Mouse (Mus musculus) neural tube, embryonic 13.5 days (tissue): ENCODE results near the gene Il6st. TPM values are rescaled to one million over a fixed set of nuclear protein-coding genes. Genes with fewer than 3 reads are reported as not detected.

Experiments used
- ATAC-seq: fragments of 200-750 bp; cut with Nextera tagmentation; 2 replicates; pipeline ENCODE4 v1.8.0; 2017; ENCODE audit warnings: low read depth, mild to moderate bottlenecking, moderate TSS enrichment, moderate library complexity
- H3K27ac ChIP-seq: fragments of 300-500 bp; sonication (generic); replicated peaks from 2 replicates; pipeline ENCODE4 v1.5.1; 2015; ENCODE audit warnings: moderate library complexity, mild to moderate bottlenecking, inconsistent platforms
- H3K27me3 ChIP-seq: fragments of 300-500 bp; sonication (generic); 2 replicates; pipeline ENCODE4 v1.6.1; 2015; ENCODE audit warnings: mild to moderate bottlenecking, inconsistent platforms
- H3K36me3 ChIP-seq: fragments of 300-500 bp; sonication (generic); 2 replicates; pipeline ENCODE4 v1.6.1; 2015; ENCODE audit warnings: mild to moderate bottlenecking, inconsistent platforms
- H3K4me1 ChIP-seq: fragments of 300-500 bp; sonication (generic); replicated peaks from 2 replicates; pipeline ENCODE4 v1.6.1; 2015; ENCODE audit warnings: inconsistent platforms
- H3K4me2 ChIP-seq: fragments of 300-500 bp; sonication (generic); 2 replicates; pipeline ENCODE4 v1.6.1; 2015; ENCODE audit warnings: inconsistent platforms, mild to moderate bottlenecking, moderate library complexity
- H3K4me3 ChIP-seq: fragments of 300-500 bp; sonication (generic); 2 replicates; pipeline ENCODE4 v1.5.1; 2015; ENCODE audit warnings: mild to moderate bottlenecking, inconsistent platforms
- H3K9ac ChIP-seq: fragments of 300-500 bp; sonication (generic); 2 replicates; pipeline ENCODE4 v1.6.1; 2015; ENCODE audit warnings: moderate library complexity, mild to moderate bottlenecking, inconsistent platforms
- H3K9me3 ChIP-seq: fragments of 300-500 bp; sonication (generic); 2 replicates; pipeline ENCODE4 v1.6.1; 2016; ENCODE audit warnings: inconsistent platforms
- WGBS: fragments of 180-500 bp; shearing (Covaris S2); methylation state at CpG from one replicate; pipeline ENCODE4 v1.1.7; 2015; 5-methylcytosine and 5-hydroxymethylcytosine counted together
- polyA plus RNA-seq: library from polyadenylated mRNA; unstranded; fragments of >200 nt; fragmentation: Nextera tagmentation; extraction: Ambion mirVana; gene quantifications from 2 replicates; pipeline ENCODE4 v1.2.1, GENCODE M21; 2015

Il6st gene
- polyA plus RNA-seq, 1 experiment from 2014 or later, result 26.5 TPM

DNA sequence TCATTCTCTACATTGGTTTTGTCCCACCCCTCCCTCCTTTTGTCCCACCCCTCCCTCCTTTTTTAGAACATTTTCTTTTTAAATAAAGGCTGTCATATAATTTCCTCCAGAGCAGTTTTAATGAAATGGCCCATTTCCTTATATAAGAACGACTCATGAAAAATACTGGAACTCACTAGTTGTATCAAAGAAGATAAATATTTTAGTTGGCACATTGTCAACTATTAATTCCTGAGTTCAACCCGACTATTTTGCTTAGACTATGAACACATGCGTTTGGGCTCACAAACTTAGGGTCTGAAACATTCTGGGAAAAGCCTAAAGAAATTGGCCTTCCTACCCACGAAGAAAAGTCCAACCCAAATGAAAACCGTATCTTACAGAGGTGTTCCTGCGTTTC, 6.5 kb upstream of the Il6st start:
- Histone ChIP-seq H3K27me3 (no peaks in the 10 kb centered on the region), H3K9ac (no peak overlapping the region), H3K4me2 (no peak overlapping the region), H3K4me1 (no peaks in the 10 kb centered on the region), H3K36me3 (no peaks in the 10 kb centered on the region), H3K4me3 (no peak overlapping the region), H3K27ac (no peak overlapping the region), H3K9me3 (no peaks in the 10 kb centered on the region)
- 75% methylated on average over 6 of the region's 6 CpGs for WGBS
- no peak for ATAC-seq

DNA sequence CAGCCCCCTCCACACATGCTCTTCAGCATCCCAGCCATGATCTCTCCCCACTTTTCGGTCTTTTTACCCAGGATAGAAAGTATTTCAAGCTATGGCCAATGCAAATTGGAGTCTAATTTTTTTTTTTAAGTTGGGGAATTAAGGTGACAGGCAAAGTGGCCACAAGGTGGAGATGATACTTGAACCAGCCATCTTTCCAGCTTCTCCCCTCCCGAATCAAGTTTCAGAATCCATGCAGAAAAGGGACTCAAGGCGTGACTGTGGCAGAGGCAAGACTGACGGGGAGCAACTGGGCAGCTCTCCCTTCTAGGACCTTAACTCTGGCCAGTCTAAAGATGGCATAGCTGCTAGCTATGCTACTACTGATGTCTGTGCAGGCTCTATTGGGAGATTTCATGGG, 5.9 kb upstream of the Il6st start:
- H3K9me3 ChIP-seq, result no peaks in the 10 kb centered on the region
- 85% methylated on average over 4 of the region's 4 CpGs for WGBS
- no peak for ATAC-seq

DNA sequence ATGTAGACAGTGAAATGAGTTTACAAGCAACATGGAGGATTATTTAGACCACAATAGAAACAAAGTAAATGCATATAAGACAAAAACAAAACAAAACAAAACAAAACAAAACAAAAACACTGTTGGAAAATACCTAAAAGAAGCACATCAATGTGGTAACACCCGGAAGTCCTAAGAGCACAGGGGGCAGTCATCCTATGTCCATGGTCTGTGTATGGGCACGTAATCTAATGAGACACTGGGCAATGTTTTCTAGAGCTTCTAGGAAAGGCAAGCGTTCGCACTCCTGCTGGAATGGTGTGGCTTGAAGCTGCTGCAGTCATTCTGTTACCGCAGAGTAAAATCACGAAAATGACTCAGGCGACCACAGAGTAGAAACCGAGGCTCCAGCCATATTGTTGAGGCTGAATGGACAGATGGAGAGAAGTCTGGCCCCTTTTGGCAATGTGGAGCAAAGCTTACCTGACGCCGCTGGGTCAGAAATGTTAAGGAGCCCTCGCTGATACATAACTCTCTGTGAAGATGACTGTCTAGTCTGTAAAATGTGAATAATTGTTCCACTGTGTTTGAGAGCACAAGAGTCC, 5.3 kb upstream of the Il6st start:
- Histone ChIP-seq H3K9me3 (no peaks in the 10 kb centered on the region), H3K9ac (no peak overlapping the region), H3K27me3 (no peaks in the 10 kb centered on the region), H3K4me2 (no peak overlapping the region), H3K36me3 (no peaks in the 10 kb centered on the region), H3K4me3 (no peak overlapping the region), H3K27ac (no peak overlapping the region), H3K4me1 (peaks cover 6% of the 10 kb centered on the region)
- ATAC-seq, result no peak
- 92% methylated on average over 11 of the region's 11 CpGs for WGBS

More for the DNA sequence above, 5.9 kb upstream of the Il6st start:
- Histone ChIP-seq H3K36me3 (no peaks in the 10 kb centered on the region), H3K9ac (no peak overlapping the region), H3K4me1 (peaks cover 1% of the 10 kb centered on the region), H3K27me3 (no peaks in the 10 kb centered on the region), H3K4me3 (no peak overlapping the region), H3K4me2 (no peak overlapping the region), H3K27ac (no peak overlapping the region)

DNA sequence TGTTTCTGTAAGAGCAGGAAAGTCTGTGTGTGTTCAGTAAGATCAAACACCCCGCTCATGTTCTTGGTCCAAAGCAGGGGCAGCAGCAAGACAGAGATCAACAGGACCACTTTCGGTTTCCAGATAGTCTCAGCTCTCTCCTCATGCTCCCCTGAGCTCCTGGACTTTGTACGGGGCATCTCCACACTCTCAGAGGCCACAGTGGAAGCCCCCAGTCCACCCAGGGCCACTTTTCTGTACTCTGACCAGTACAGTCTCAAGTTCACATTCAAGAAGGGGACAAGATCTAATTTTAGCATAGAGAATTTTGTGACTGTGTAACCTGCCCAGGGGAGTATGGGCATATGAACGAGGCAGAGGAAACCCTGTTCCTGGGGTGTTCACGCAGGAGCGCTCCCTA, 3.9 kb upstream of the Il6st start:
- Histone ChIP-seq H3K9me3 (no peaks in the 10 kb centered on the region), H3K27me3 (no peaks in the 10 kb centered on the region), H3K36me3 (no peaks in the 10 kb centered on the region), H3K4me3 (no peak overlapping the region), H3K4me1 (peaks cover 11% of the 10 kb centered on the region), H3K27ac (no peak overlapping the region), H3K4me2 (no peak overlapping the region), H3K9ac (no peak overlapping the region)
- no peak for ATAC-seq
- 83% methylated on average over 6 of the region's 6 CpGs for WGBS

DNA sequence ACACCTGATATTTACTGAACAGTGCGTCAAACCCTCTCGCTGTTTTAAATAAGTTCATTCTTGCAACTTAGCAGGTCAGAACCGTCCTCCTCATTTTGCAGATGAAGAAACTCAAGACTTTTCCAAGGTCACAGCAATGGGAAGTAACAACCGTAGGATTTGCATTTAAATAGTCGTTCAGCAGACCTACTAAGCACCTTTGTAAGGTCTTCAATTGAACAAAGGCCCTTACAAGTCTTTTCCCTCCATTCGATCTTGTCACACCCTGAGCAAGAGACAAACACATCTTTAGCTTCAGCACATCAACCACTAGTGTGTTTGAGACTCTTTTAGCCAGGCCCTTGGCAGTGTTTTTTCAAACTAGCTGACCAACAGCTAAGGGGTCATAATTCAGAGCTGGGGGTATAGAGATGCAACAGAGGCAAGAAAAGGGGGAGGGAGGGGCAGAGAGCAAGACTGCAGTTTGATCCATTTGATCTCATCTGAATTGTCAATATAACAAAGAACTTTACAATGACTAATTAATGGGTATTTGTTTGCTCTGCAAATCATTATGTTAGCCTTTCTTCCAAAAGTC, 1.4 kb upstream of the Il6st start:
- Histone ChIP-seq H3K27ac (no peak overlapping the region), H3K4me3 (no peak overlapping the region), H3K4me2 (no peak overlapping the region), H3K9ac (no peak overlapping the region), H3K4me1 (peaks cover 29% of the 10 kb centered on the region), H3K27me3 (no peaks in the 10 kb centered on the region), H3K36me3 (no peaks in the 10 kb centered on the region), H3K9me3 (no peaks in the 10 kb centered on the region)
- 34% methylated on average over 6 of the region's 6 CpGs for WGBS
- ATAC-seq, result no peak

DNA sequence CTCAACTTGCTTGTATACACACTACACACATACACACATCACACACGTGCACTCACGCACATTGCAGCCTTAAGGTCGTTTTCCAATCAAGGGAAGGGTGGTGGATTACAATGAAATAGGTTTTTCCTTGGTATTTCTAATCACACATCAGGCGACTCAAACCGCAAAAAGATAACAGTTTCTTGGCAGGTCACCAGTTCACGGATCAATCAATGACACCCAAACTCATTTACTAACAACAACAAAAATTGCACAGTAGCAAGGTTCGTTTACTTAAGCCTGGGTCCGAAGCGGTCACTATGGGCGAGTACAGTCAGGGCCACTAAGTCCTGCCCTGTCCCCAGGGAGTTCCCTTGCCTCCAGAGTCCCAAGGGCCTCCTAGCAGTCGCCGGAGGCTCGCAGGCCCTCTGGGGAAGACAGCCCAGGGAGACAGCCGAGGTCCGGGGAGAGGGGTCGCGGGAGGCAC, 500 bp upstream of the Il6st start:
- Histone ChIP-seq H3K9me3 (no peaks in the 10 kb centered on the region), H3K4me3 (peak overlapping the region; percentile 84), H3K9ac (peak overlapping the region; percentile 91), H3K27me3 (no peaks in the 10 kb centered on the region), H3K36me3 (no peaks in the 10 kb centered on the region), H3K4me1 (peaks cover 29% of the 10 kb centered on the region), H3K27ac (peak overlapping the region; percentile 78), H3K4me2 (peak overlapping the region; percentile 78)
- WGBS, result 2% methylated on average over 17 of the region's 17 CpGs
- peak; percentile 83 for ATAC-seq

DNA sequence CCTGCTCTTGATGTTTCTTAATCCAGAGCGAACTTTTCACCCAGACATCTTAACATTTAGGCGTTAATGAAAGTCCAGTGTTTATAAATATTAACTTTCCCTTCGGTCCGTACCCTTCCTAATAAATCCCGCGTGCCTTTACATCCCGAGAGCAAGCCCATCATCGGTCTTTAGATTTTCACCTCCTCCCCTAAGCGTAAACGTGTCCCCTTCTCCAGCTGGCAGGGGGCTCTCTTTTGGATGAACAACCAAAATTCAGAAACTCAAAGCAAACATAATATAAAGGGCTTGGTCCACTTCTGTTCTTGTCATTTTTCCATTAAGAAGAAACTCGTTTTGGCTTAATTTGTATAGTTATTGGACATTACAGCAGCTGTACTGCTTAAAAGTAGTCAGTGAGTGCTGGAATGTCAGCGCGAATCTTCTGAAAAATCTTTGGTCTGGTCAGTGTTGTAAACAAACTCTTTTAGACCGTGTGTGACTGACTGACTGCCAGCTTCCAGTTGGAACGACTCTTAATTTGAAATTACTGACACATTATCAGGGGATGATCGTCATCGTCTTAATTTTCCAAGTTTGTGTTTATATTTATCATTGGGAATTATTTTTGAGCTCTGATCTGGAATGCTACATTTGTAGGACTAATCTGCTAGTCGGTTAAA, 887 bp downstream of the Il6st start:
- Histone ChIP-seq H3K27ac (peak overlapping the region; percentile 85; the same call in 1 of the 2 replicates), H3K9me3 (no peaks in the 10 kb centered on the region)
- WGBS, result 8% methylated on average over 18 of the region's 18 CpGs

DNA sequence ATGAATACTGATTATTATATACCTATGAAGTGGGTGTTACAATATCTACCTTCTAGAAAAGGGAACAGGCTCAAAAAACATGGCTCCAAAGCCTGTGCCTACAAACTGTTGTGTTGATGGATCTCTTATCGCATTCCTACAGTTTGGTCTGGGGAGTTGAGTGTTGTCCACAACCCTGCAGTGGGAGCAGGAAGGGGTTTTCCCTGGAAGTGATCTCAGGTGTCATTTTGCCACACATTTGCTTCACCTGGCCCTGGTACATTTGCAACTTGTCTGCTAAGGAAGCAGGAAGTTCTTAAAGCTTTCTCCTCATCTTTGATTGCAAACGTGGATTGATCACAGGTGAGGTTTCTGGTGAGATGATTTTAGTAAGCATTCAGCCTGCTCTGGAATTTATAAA, 1.7 kb downstream of the Il6st start:
- H3K27ac ChIP-seq, result no peak overlapping the region
- 81% methylated on average over 2 of the region's 2 CpGs for WGBS
- H3K9me3 ChIP-seq, result no peaks in the 10 kb centered on the region
- H3K4me1 ChIP-seq, result peaks cover 29% of the 10 kb centered on the region
- H3K4me3 ChIP-seq, result peak overlapping the region; percentile 11; the same call in 1 of the 2 replicates
- ATAC-seq, result no peak
- no peaks in the 10 kb centered on the region for H3K27me3 ChIP-seq
- peak overlapping the region; percentile 78 for H3K4me2 ChIP-seq
- no peaks in the 10 kb centered on the region for H3K36me3 ChIP-seq
- H3K9ac ChIP-seq, result no peak overlapping the region

More for the DNA sequence above, 887 bp downstream of the Il6st start:
- Histone ChIP-seq H3K27me3 (no peaks in the 10 kb centered on the region), H3K4me1 (peaks cover 29% of the 10 kb centered on the region), H3K4me2 (peak overlapping the region; percentile 78), H3K4me3 (peak overlapping the region; percentile 84), H3K9ac (peak overlapping the region; percentile 91), H3K36me3 (no peaks in the 10 kb centered on the region)
- no peak for ATAC-seq

DNA sequence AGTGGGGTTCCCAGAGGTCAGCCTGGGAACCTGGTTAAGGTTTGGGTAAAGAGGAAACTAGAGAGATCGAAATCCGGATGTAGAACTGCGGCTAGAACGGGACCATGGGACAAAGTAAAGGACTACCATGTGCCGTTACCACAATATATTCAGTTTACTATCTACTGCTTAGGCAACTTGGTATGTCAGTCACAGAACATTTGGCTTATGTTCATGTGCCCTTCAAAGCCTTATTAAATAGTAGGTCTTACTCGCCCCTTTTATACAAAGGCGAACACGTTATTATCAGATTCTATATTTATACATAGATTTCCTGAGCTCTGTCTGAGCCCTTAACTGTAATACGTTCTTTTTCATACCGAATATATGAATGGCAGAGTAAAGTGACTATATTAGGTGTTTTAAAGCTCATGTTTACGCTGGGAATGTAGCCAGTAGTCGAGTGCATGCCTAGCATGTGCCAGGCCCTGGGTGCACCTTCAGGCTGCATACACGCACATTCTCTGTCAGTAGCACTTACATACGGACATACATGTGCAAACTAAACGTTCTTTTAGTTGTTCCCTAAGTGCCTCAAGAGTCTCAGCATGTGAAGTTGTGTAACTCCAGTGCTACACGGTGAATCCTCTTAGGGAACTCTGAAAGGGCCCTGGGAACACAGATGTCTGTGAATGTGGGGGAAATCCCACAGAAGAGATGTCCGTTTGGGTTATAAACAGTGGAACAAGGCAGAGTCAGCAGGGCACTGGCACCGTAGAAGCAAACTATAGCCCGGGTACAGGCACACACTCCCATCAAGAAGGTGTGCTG, 2.5 kb downstream of the Il6st start:
- 85% methylated on average over 19 of the region's 19 CpGs for WGBS
- 0 out of 2 replicates have a peak overlapping the region, but pooled peaks have one; percentile 11 for H3K4me3 ChIP-seq
- peak overlapping the region; percentile 78; the same call in 1 of the 2 replicates for H3K4me2 ChIP-seq
- H3K9me3 ChIP-seq, result no peaks in the 10 kb centered on the region
- H3K27me3 ChIP-seq, result no peaks in the 10 kb centered on the region
- H3K4me1 ChIP-seq, result peaks cover 29% of the 10 kb centered on the region
- H3K36me3 ChIP-seq, result no peaks in the 10 kb centered on the region
- no peak for ATAC-seq
- no peak overlapping the region for H3K9ac ChIP-seq
- no peak overlapping the region for H3K27ac ChIP-seq

DNA sequence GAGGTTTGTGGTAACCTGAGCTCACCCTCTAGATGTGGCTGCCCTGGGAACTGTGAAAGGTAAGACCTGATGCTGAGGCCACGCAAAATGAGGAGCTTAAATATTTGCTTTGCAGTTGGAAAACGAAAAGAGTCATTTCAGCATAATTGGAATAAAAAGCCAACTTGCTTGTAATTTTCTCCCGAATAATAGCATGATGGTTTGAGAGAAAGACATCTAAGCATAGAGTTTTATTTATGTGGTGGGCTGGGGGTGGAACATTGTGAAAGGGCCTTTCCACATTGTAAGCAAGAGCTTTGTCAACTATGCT, 3.0 kb downstream of the Il6st start:
- no peak overlapping the region for H3K4me3 ChIP-seq
- H3K4me2 ChIP-seq, result no peak overlapping the region
- no peak overlapping the region for H3K9ac ChIP-seq
- no peak overlapping the region for H3K27ac ChIP-seq
- ATAC-seq, result no peak
- no peaks in the 10 kb centered on the region for H3K9me3 ChIP-seq
- peaks cover 29% of the 10 kb centered on the region for H3K4me1 ChIP-seq
- WGBS, result 85% methylated on average over 3 of the region's 3 CpGs
- H3K36me3 ChIP-seq, result no peaks in the 10 kb centered on the region
- no peaks in the 10 kb centered on the region for H3K27me3 ChIP-seq

DNA sequence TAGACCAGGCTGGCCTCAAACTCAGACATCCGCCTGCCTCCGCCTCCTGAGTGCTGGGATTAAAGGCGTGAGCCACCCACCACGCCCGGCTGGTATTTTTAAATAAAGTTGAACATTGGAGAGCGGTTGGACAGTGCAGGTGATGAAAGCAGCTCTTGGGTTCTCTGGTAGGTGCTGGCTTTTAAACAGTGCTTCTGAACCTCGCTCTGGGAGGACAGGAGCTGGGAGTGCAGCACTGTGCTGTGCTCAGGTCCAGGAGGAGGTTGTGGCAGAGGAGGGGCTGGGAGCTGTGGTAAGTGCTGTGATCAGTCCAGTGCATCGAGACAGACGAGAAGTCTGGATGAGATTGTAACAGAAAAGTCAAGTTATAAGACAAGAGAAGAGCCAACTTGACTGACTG, 3.5 kb downstream of the Il6st start:
- H3K36me3 ChIP-seq, result no peaks in the 10 kb centered on the region
- peaks cover 29% of the 10 kb centered on the region for H3K4me1 ChIP-seq
- H3K9me3 ChIP-seq, result no peaks in the 10 kb centered on the region
- H3K27me3 ChIP-seq, result no peaks in the 10 kb centered on the region
- ATAC-seq, result no peak
- no peak overlapping the region for H3K4me2 ChIP-seq
- H3K9ac ChIP-seq, result no peak overlapping the region
- WGBS, result 93% methylated on average over 9 of the region's 9 CpGs
- no peak overlapping the region for H3K27ac ChIP-seq
- no peak overlapping the region for H3K4me3 ChIP-seq

DNA sequence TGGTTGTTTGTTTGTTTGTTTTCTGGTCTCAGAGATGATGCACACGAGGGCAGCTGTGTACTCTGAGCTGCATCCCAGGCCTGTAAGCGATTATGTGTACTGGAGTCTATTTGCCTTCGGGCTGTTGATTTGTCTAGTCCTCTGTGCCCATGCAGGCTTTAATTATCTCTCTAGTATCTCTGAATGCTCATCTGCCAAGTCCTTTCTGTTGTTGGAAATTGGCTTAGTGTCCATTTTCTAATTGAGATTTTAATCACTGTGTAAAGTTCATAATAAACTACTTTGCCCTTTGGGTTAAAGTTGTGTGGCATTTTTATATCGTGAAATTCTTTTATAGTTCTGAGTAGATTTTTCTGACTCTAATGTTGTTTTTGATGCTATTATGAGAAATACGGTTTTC, 5.6 kb downstream of the Il6st start:
- no peak overlapping the region for H3K27ac ChIP-seq
- no peak for ATAC-seq
- WGBS, result 80% methylated on average over 5 of the region's 5 CpGs
- H3K4me2 ChIP-seq, result no peak overlapping the region
- no peaks in the 10 kb centered on the region for H3K36me3 ChIP-seq
- H3K9me3 ChIP-seq, result no peaks in the 10 kb centered on the region
- H3K4me1 ChIP-seq, result peaks cover 23% of the 10 kb centered on the region
- no peak overlapping the region for H3K4me3 ChIP-seq
- H3K9ac ChIP-seq, result no peak overlapping the region
- H3K27me3 ChIP-seq, result no peaks in the 10 kb centered on the region
